Mouse (Mus musculus) lung, postnatal 4 days (tissue): ENCODE results near the gene Gdpd3.
A peak's percentile ranks its signal among the peaks of the same experiment; 100 is the strongest.

Experiments
- DNase-seq, 2 experiments: peaks; one replicate each; pipeline ENCODE4 v3.0.0; 2021

Gene Gdpd3

GRCm38 (mm10) chr7:126808703-126809455, 42.7 kb downstream of the Gdpd3 start:
- DNase-seq: peak; percentile 87 to 92

- no peak for DNase-seq
Observed at GRCm38 (mm10) chr7:126809723-126810369, 43.7 kb downstream of the Gdpd3 start.

- DNase-seq: no peak
Observed at GRCm38 (mm10) chr7:126815726-126816222, 49.6 kb downstream of the Gdpd3 start.

- no peak for DNase-seq
Observed at GRCm38 (mm10) chr7:126816494-126816893, 50.4 kb downstream of the Gdpd3 start.

GRCm38 (mm10) chr7:126817595-126817994, 51.5 kb downstream of the Gdpd3 start:
- DNase-seq: no peak

- no peak for DNase-seq
Observed at GRCm38 (mm10) chr7:126818818-126819217, 52.7 kb downstream of the Gdpd3 start.

- peak; percentile 66 to 87 for DNase-seq
Observed at GRCm38 (mm10) chr7:126821835-126822511, 55.8 kb downstream of the Gdpd3 start.

GRCm38 (mm10) chr7:126822741-126823140, 56.6 kb downstream of the Gdpd3 start:
- DNase-seq: no peak

- DNase-seq: no peak
Observed at GRCm38 (mm10) chr7:126823202-126823711, 57.1 kb downstream of the Gdpd3 start.

GRCm38 (mm10) chr7:126823940-126824339, 57.8 kb downstream of the Gdpd3 start:
- DNase-seq: no peak
